Mouse (Mus musculus) C2C12 (cell line): ENCODE measurements around the gene Tmpo.

Source experiments
- CEBPB ChIP-seq: IDR thresholded peaks from one replicate; pipeline ENCODE4 v1.6.1; 2011; ENCODE audit warnings: low read depth, mild to moderate bottlenecking, control low read depth, moderate library complexity
- CTCF ChIP-seq: IDR thresholded peaks from one replicate; pipeline ENCODE4 v1.5.1; 2011; ENCODE audit not compliant: control insufficient read depth, insufficient read depth, insufficient read length
- FOSL1 ChIP-seq: IDR thresholded peaks from one replicate; pipeline ENCODE4 v1.8.0; 2011; ENCODE audit warnings: mild to moderate bottlenecking, low read length; ENCODE audit not compliant: poor library complexity, insufficient read depth, severe bottlenecking
- MAX ChIP-seq: IDR thresholded peaks from one replicate; pipeline ENCODE4 v1.6.1; 2011; ENCODE audit warnings: mild to moderate bottlenecking, control low read depth
- MYOD1 ChIP-seq: IDR thresholded peaks from one replicate; pipeline ENCODE4 v1.6.1; 2011; ENCODE audit warnings: low read depth; ENCODE audit not compliant: control insufficient read depth, insufficient read length
- MYOG ChIP-seq: IDR thresholded peaks from one replicate; pipeline ENCODE4 v1.6.1; 2011; ENCODE audit not compliant: control insufficient read depth, insufficient read length; ENCODE audit errors: extremely low read depth
- USF1 ChIP-seq: IDR thresholded peaks from one replicate; pipeline ENCODE4 v1.6.1; 2011; ENCODE audit warnings: low read depth, mild to moderate bottlenecking, control low read depth, moderate library complexity

DNA sequence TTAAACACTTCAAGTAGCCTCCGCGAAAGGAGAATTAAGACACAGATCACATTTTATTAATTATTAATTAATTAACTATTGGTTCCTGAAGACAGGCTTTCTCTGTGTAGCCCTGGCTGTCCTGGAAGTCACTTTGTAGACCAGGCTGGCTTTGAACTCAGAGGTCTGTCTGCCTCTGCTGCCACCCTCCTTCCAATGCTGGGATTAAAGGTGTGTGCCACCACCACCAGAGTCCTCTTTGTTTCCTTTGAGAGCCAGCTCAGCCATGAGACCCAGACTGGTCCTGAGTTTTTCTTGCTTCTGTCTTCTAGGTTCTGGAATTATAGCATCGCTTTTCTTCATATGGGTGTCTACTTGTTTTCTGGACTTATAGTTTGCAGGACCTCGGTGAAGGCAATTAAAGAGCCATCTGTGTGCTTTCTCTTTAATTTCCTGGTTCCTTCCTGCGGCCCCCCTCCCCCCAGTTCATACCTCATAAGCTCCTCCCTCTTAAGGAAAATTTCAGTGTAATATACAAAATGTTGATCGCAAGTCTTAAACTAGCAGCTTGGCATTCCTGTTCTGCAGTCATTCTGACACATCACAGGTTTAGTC is 47.9 kb upstream of the Tmpo start:
- TF ChIP-seq CTCF (no peak), USF1 (no peak), MYOD1 (no peak), CEBPB (no peak), MYOG (no peak), MAX (no peak), FOSL1 (no peak)
